Mouse (Mus musculus) liver, adult 2 months (tissue): ENCODE results near the gene Egf. TPM values are rescaled to one million over a fixed set of nuclear protein-coding genes. Genes with fewer than 3 reads are reported as not detected.

Experiments
- DNase-seq: peaks from one replicate; pipeline ENCODE4 v3.0.0-alpha.2; 2011; ENCODE audit warnings: low read depth, low spot score; ENCODE audit errors: extremely low read depth
- H3K27ac ChIP-seq: fragments of 200-500 bp; replicated peaks from 2 replicates; pipeline ENCODE4 v1.5.1; 2012; ENCODE audit warnings: low read depth, mild to moderate bottlenecking, control low read depth, inconsistent platforms, low read length; ENCODE audit not compliant: insufficient read depth
- H3K27me3 ChIP-seq: fragments of 200-500 bp; 2 replicates; pipeline ENCODE4 v1.6.1; 2012; ENCODE audit warnings: mild to moderate bottlenecking, moderate library complexity, low read length, inconsistent platforms; ENCODE audit not compliant: control insufficient read depth, insufficient read depth
- H3K36me3 ChIP-seq: fragments of 200-500 bp; 2 replicates; pipeline ENCODE4 v1.6.1; 2012; ENCODE audit warnings: low read length, inconsistent platforms; ENCODE audit not compliant: control insufficient read depth, insufficient read depth
- H3K4me1 ChIP-seq: fragments of 200-500 bp; 2 replicates; pipeline ENCODE4 v1.6.1; 2011; ENCODE audit warnings: low read length; ENCODE audit not compliant: control insufficient read depth, insufficient read depth
- H3K4me3 ChIP-seq: fragments of 200-500 bp; 2 replicates; pipeline ENCODE4 v1.5.1; 2011; ENCODE audit warnings: low read depth, mild to moderate bottlenecking, control low read depth, low read length, moderate library complexity; ENCODE audit not compliant: insufficient read depth
- H3K79me2 ChIP-seq: fragments of 200-500 bp; 2 replicates; pipeline ENCODE4 v1.6.1; 2012; ENCODE audit warnings: inconsistent platforms, mild to moderate bottlenecking, low read length, moderate library complexity; ENCODE audit not compliant: control insufficient read depth, insufficient read depth
- H3K9ac ChIP-seq: fragments of 200-500 bp; 2 replicates; pipeline ENCODE4 v1.6.1; 2012; ENCODE audit warnings: low read depth, mild to moderate bottlenecking, control low read depth, inconsistent platforms, low read length
- CTCF ChIP-seq: fragments of 200-500 bp; IDR thresholded peaks from 2 replicates; pipeline ENCODE4 v1.5.1; 2011; ENCODE audit warnings: low read depth, low read length, control low read depth
- POLR2A ChIP-seq: fragments of 200-500 bp; IDR thresholded peaks from 2 replicates; pipeline ENCODE4 v1.6.1; 2011; ENCODE audit warnings: low read length, control low read depth; ENCODE audit not compliant: insufficient read depth; ENCODE audit errors: extremely low read depth
- WGBS: fragments of 180-500 bp; shearing (Covaris S2); methylation state at CpG from one replicate; pipeline ENCODE4 v1.1.7; 2018; 5-methylcytosine and 5-hydroxymethylcytosine counted together
- polyA plus RNA-seq: library from polyadenylated mRNA; depleted of rRNA; stranded (reverse); fragments of >200 nt; gene quantifications from 2 replicates; pipeline ENCODE4 v1.2.3, GENCODE M21; 2012; rRNA removed
- total RNA-seq: library from RNA; depleted of rRNA; stranded (reverse); fragments of >200 nt; gene quantifications from 2 replicates; pipeline ENCODE4 v1.2.3, GENCODE M21; 2014; rRNA removed

The Egf gene
- total and polyA plus RNA-seq, 2 experiments = 0.28 to 0.83 TPM

DNA sequence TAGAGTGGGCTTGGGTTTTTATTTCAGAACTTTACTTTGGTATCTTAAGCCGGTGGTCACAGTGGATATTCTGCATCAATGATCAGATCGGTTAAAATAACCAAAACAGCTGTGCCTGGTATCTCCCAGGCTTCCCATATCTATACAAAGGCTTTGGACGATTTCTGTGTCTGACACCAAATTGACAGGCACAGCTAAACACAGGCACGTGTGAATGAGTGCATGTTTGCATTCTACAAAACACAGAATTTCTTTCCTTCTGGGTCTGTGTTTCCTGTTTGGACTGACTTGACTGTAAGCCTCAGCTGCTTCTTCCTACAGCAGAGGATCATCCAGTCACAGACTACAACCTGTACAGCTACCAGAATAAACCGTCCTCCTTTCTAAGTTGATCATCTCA, 115.4 kb downstream of the Egf start:
- H3K36me3 ChIP-seq = peaks cover 11% of the 10 kb centered on the region

DNA sequence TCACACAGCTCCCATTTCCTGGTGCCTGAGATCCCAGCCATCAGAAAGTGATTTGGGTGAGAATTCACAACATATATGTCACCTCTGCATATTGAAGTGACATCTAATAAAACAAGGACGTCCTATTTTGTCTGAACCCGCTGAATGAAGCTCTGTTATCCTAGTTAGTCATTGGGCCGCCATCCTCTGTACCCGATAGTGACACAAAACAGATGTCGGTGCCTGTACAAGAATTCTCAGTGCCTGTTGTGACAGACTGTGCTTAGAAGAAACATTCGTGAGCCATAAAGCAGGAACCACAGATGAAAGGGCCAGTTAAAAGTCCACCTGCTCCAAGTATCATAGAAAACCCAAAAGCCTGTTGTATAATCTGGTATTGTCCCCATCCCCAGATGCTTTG, 117.7 kb downstream of the Egf start:
- 96% methylated on average over 6 of the region's 6 CpGs for WGBS
- Histone ChIP-seq H3K4me3 (no peak overlapping the region), H3K27ac (no peak overlapping the region), H3K27me3 (no peaks in the 10 kb centered on the region), H3K9ac (no peak overlapping the region), H3K79me2 (no peaks in the 10 kb centered on the region), H3K4me1 (no peaks in the 10 kb centered on the region), H3K36me3 (peaks cover 20% of the 10 kb centered on the region)
- DNase-seq = no peak
- no peak for TF ChIP-seq CTCF
- no peak for TF ChIP-seq POLR2A

More for the DNA sequence above, 115.4 kb downstream of the Egf start:
- no peak for TF ChIP-seq CTCF
- TF ChIP-seq POLR2A = no peak
- Histone ChIP-seq H3K27ac (no peak overlapping the region), H3K27me3 (no peaks in the 10 kb centered on the region), H3K4me3 (no peak overlapping the region), H3K79me2 (no peaks in the 10 kb centered on the region), H3K4me1 (no peaks in the 10 kb centered on the region), H3K9ac (no peak overlapping the region)
- WGBS = 73% methylated on average over 5 of the region's 5 CpGs
- no peak for DNase-seq

DNA sequence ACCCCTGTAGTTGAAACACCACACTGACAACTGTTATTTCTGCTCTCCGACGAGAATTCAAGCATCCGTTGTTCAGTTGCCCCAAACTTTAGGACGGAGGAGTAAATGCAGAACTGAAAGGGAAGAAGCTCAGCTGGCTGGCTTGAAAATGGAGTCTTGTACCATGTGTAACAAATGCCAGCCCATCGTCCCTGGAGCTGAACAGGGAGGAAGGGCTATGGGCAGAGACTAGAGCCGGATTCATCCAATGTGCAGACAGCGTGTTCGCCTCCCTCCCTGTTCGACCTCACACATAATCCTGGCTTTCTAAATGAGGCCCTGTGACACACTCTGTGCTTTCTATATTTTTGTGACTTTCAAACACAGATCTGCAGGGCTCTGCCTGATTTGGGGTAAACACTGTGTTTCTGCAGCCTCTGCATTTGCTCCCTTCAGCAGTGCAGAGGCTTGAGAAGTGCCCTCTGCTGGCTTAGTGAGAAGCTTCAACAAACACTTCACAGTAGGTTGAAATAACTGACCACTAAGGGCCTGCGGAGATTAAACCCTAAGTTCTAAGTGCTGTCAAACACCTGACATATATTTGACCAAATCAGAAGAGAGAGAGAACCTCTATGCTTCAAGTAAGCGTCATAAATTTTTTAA, 120.7 kb downstream of the Egf start:
- 90% methylated on average over 11 of the region's 11 CpGs for WGBS
- no peak overlapping the region for H3K9ac ChIP-seq
- DNase-seq = no peak
- H3K4me1 ChIP-seq = peaks cover under 1% of the 10 kb centered on the region; the same call in 1 of the 2 replicates
- no peak for TF ChIP-seq POLR2A
- peak; percentile 16; the same call in 1 of the 2 replicates for TF ChIP-seq CTCF
- H3K4me3 ChIP-seq = no peak overlapping the region
- H3K36me3 ChIP-seq = peaks cover 47% of the 10 kb centered on the region
- H3K27me3 ChIP-seq = no peaks in the 10 kb centered on the region
- H3K79me2 ChIP-seq = no peaks in the 10 kb centered on the region
- H3K27ac ChIP-seq = no peak overlapping the region

DNA sequence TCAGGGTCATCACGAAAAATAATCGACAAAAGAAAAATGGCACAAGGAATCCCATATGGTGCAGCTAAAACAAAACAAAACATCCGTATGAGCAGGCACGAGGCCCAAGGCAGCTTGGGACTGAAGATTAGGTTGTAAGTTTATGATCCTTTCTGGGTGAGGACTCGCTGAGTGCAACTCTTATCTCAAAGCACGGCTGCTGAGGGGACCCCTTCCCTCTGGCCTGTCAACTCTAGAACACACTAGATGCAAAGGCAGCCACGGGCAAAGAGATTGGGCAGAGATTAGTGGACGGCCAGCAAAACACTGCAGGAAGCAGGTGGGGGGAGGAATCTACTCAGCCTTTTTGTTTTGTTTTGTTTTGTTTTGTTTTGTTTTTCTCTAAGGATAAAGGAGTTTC, 121.6 kb downstream of the Egf start:
- DNase-seq = no peak
- H3K9ac ChIP-seq = no peak overlapping the region
- H3K27ac ChIP-seq = no peak overlapping the region
- H3K4me3 ChIP-seq = no peak overlapping the region
- no peaks in the 10 kb centered on the region for H3K79me2 ChIP-seq
- H3K27me3 ChIP-seq = no peaks in the 10 kb centered on the region
- TF ChIP-seq POLR2A (no peak), CTCF (no peak)
- peaks cover 54% of the 10 kb centered on the region for H3K36me3 ChIP-seq
- WGBS = 69% methylated on average over 8 of the region's 8 CpGs
- H3K4me1 ChIP-seq = peaks cover 4% of the 10 kb centered on the region; the same call in 1 of the 2 replicates

DNA sequence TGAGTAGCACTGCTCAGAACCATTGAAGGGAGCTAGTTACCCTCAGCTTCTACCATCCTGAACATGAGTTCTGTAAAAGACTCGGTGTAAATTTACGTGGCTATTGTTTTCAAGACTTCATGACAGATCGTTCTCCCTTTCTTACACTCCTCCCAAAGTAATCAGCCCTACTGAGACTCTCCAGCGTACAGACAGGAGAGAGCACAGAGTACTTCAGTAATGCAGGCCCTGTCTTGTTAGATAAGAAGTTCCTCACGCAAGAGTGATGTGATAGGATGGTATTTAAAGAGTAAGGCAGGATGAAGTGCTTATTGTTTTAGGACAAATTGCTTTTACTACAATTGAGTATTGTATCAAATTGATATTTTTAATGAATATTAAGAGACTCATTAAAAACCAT, 123.3 kb downstream of the Egf start:
- TF ChIP-seq POLR2A (no peak), CTCF (no peak)
- no peak for DNase-seq
- WGBS = 95% methylated on average over 5 of the region's 5 CpGs
- no peak overlapping the region for H3K4me3 ChIP-seq
- no peak overlapping the region for H3K27ac ChIP-seq
- H3K79me2 ChIP-seq = no peaks in the 10 kb centered on the region
- no peaks in the 10 kb centered on the region for H3K27me3 ChIP-seq
- peaks cover 61% of the 10 kb centered on the region for H3K36me3 ChIP-seq
- H3K4me1 ChIP-seq = peaks cover 4% of the 10 kb centered on the region; the same call in 1 of the 2 replicates
- no peak overlapping the region for H3K9ac ChIP-seq

DNA sequence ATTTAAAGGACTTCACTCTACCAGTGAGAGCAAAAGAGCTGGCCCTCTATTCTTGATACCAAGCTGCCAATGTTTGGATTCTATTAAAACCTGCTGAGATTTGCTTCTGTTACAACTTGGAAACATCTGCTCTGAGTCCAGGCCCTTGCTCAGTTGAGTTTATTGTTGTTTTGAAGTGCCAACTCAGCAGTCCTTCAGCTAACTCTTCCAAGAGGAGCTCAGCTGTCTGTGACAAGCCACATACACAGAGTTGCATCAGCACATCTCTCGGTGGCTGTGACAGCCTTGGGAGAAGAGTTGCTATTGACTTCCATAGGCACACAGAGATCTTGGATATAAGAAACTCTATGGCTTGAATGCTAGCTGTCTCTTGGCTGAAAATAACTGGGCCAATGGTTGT, 124.1 kb downstream of the Egf start:
- TF ChIP-seq POLR2A (no peak), CTCF (no peak)
- DNase-seq = no peak
- Histone ChIP-seq H3K27me3 (no peaks in the 10 kb centered on the region), H3K27ac (no peak overlapping the region), H3K9ac (no peak overlapping the region), H3K36me3 (peaks cover 61% of the 10 kb centered on the region), H3K4me3 (no peak overlapping the region), H3K79me2 (no peaks in the 10 kb centered on the region), H3K4me1 (peaks cover 4% of the 10 kb centered on the region; the same call in 1 of the 2 replicates)
- WGBS = 49% methylated on average over 1 of the region's 1 CpGs

Other genes starting within 250 kb of the Egf start
- 30.5 and 44.3 TPM in 2 replicates for gene Elovl6, start 223.0 kb downstream of the Egf start, total RNA-seq
- gene Elovl6, start 223.0 kb downstream of the Egf start, polyA plus RNA-seq = 44.6 and 70.5 TPM in 2 replicates
- gene Lrit3, start 48.7 kb upstream of the Egf start, total RNA-seq = not detected in 2 replicates
- not detected in 2 replicates for gene Lrit3, start 48.7 kb upstream of the Egf start, polyA plus RNA-seq
- 0.09 TPM in 1 of 2 replicates, not detected in the other for gene Rrh, start 67.3 kb upstream of the Egf start, total RNA-seq
- gene Rrh, start 67.3 kb upstream of the Egf start, polyA plus RNA-seq = not detected in 2 replicates
- 2.8 and 4.5 TPM in 2 replicates for gene Gar1, start 76.1 kb upstream of the Egf start, total RNA-seq
- 10.7 and 14.3 TPM in 2 replicates for gene Gar1, start 76.1 kb upstream of the Egf start, polyA plus RNA-seq
- gene Cfi, start 80.6 kb upstream of the Egf start, total RNA-seq = 755 and 813 TPM in 2 replicates
- gene Cfi, start 80.6 kb upstream of the Egf start, polyA plus RNA-seq = 250 and 347 TPM in 2 replicates
- gene Pla2g12a, start 123.3 kb upstream of the Egf start, total RNA-seq = 11.2 and 30.9 TPM in 2 replicates
- 21.7 and 23.4 TPM in 2 replicates for gene Pla2g12a, start 123.3 kb upstream of the Egf start, polyA plus RNA-seq
- gene Casp6, start 146.1 kb upstream of the Egf start, total RNA-seq = 27.4 and 38.2 TPM in 2 replicates
- gene Casp6, start 146.1 kb upstream of the Egf start, polyA plus RNA-seq = 44.5 and 44.6 TPM in 2 replicates
- gene Mcub, start 214.9 kb upstream of the Egf start, total RNA-seq = 0.27 TPM in 1 of 2 replicates, not detected in the other
- 0.09 and 0.12 TPM in 2 replicates for gene Mcub, start 214.9 kb upstream of the Egf start, polyA plus RNA-seq